Mouse (Mus musculus): Measurements from ENCODE around the gene Cdkl4. TPM values are rescaled to one million over a fixed set of nuclear protein-coding genes. Genes with fewer than 3 reads are reported as not detected.
"Not testable (repeated sequence)": the region's sequence is repeated elsewhere in the genome, so short reads cannot be mapped to it uniquely, and the experiment has no call there.

Cdkl4 gene
- polyA plus RNA-seq, 1 experiment from 2014 or later, result 1.5 TPM

DNA sequence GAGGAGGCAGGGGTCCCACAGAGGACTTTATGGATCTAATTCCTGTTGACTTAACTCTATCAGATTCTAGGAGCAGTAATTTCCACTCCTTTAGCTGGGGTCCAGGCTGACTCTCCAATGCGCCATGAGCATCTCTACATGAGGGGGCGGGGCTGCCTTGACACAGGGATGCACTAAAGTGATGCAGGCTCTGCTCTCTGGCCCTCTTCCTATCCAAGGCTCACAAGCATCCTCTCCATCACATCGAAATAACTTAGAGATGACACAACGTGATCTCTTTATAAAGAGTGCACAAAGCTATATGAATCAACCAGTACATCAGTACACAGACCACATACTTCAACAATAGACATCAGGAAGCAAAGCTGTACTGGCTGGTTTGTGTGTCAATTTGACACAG, 6.2 kb downstream of the Cdkl4 start:
- Histone ChIP-seq H3K27ac (ENCODE audit: low read depth, low read length) (no peak overlapping the region), H3K4me1 (replicated peaks; ENCODE audit: control insufficient read depth, insufficient read depth, low read length) (0 out of 2 replicates have a peak, but pooled peaks cover 2% of the 10 kb centered on the region), H3K4me3 (ENCODE audit: low read depth, low read length) (no peak overlapping the region), H3K27me3 (ENCODE audit: control insufficient read depth, insufficient read depth, low read length) (no peaks in the 10 kb centered on the region), H3K9me3 (ENCODE audit: control insufficient read depth, low read length) (no peaks in the 10 kb centered on the region; the same call in 1 of the 2 replicates), H3K36me3 (ENCODE audit: control insufficient read depth, insufficient read depth, low read length) (no peaks in the 10 kb centered on the region), H3K4me2 (ENCODE audit: low read depth, low read length, severe bottlenecking) (no peak overlapping the region), H3K9ac (ENCODE audit: low read length) (no peak overlapping the region)
- ATAC-seq (replicated peaks; ENCODE audit: low FRiP score), result no peak
- no peak for DNase-seq (ENCODE audit: low spot score)
- WGBS, result 85% methylated on average over 4 of the region's 4 CpGs

DNA sequence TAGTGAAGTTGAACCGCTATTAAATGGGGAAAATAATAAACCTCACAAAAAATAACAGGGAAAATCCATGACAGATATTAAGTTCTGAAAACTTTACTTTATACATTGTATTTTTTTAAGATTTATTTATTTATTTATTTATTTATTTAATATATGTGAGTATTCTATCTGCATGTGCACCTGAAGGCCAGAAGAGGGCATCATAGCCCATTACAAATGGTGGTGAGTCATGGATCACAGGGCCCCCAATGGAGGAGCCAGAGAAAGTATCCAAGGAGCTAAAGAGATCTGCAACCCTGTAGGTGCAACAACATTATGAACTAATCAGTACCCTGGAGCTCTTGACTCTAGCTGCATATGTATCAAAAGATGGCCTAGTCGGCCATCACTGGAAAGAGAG, 7.9 kb downstream of the Cdkl4 start:
- not testable (repeated sequence) for H3K9me3 ChIP-seq (ENCODE audit: control insufficient read depth, low read length); DNase-seq (ENCODE audit: low spot score); H3K4me1 ChIP-seq (replicated peaks; ENCODE audit: control insufficient read depth, insufficient read depth, low read length); ATAC-seq (replicated peaks; ENCODE audit: low FRiP score); H3K4me3 ChIP-seq (ENCODE audit: low read depth, low read length); H3K4me2 ChIP-seq (ENCODE audit: low read depth, low read length, severe bottlenecking); H3K27ac ChIP-seq (ENCODE audit: low read depth, low read length); H3K36me3 ChIP-seq (ENCODE audit: control insufficient read depth, insufficient read depth, low read length); H3K9ac ChIP-seq (ENCODE audit: low read length); H3K27me3 ChIP-seq (ENCODE audit: control insufficient read depth, insufficient read depth, low read length)
- WGBS, result 91% methylated on average over 1 of the region's 2 CpGs

DNA sequence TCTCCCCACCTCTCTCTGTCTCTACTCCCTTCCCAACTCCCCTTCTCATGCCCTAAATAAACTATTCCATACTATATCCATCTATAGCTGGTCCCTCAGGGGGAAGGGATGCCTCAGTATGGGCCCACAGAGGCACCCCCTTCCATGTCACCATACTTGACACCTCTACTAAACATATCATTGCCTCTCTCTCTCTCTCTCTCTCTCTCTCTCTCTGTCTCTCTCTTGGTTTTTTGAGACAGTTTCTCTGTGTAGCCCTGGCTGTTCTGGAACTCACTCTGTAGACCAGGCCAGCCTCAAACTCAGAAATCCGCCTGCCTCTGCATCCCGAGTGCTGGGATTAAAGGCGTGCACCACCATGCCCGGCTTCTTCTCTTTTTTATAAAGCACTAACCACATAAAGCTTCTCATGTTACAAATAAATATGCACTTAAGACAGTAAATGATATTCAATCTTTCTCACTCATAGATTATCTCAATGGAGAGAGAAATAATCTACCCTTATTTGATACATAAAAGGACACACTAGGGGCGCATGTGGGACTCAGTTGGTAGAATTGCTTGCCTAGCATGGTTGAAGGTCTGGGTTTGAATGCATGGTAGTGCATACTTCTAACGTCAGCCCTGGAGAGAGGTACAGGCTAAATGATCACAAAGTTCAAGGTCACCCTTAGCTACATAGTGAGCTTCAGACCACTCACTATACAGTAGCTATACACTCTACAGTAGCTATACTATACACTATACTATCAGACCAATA, 8.6 kb downstream of the Cdkl4 start:
- WGBS, result 89% methylated on average over 6 of the region's 6 CpGs
- Histone ChIP-seq H3K36me3 (ENCODE audit: control insufficient read depth, insufficient read depth, low read length) (no peaks in the 10 kb centered on the region), H3K4me2 (ENCODE audit: low read depth, low read length, severe bottlenecking) (no peak overlapping the region), H3K4me1 (replicated peaks; ENCODE audit: control insufficient read depth, insufficient read depth, low read length) (0 out of 2 replicates have a peak, but pooled peaks cover 2% of the 10 kb centered on the region), H3K27ac (ENCODE audit: low read depth, low read length) (no peak overlapping the region), H3K9me3 (ENCODE audit: control insufficient read depth, low read length) (no peaks in the 10 kb centered on the region; the same call in 1 of the 2 replicates), H3K4me3 (ENCODE audit: low read depth, low read length) (no peak overlapping the region), H3K9ac (ENCODE audit: low read length) (no peak overlapping the region), H3K27me3 (ENCODE audit: control insufficient read depth, insufficient read depth, low read length) (no peaks in the 10 kb centered on the region)
- DNase-seq (ENCODE audit: low spot score), result no peak
- no peak for ATAC-seq (replicated peaks; ENCODE audit: low FRiP score)

DNA sequence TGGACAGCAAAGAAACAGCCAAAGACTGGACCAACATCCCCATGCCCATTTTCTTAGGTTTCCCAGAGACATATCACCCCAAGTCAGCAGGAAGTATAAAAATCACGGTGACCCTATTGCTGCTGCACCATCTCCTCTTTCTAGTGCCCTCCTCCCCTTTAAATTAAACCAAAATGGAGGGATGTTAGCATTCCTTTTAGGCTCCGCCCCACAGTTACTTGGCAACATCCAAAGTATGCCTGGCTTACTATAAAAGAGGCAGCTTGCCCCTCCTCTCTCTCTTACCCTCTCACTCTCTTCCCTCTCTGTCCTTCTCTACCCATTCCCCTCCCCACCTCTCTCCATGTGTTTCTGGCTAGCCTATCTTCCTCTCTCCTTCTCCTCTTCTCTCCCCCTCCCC, 9.2 kb downstream of the Cdkl4 start:
- Histone ChIP-seq H3K27ac (ENCODE audit: low read depth, low read length) (no peak overlapping the region), H3K9me3 (ENCODE audit: control insufficient read depth, low read length) (no peaks in the 10 kb centered on the region; the same call in 1 of the 2 replicates), H3K27me3 (ENCODE audit: control insufficient read depth, insufficient read depth, low read length) (no peaks in the 10 kb centered on the region), H3K4me3 (ENCODE audit: low read depth, low read length) (no peak overlapping the region), H3K9ac (ENCODE audit: low read length) (no peak overlapping the region), H3K4me2 (ENCODE audit: low read depth, low read length, severe bottlenecking) (no peak overlapping the region), H3K4me1 (replicated peaks; ENCODE audit: control insufficient read depth, insufficient read depth, low read length) (0 out of 2 replicates have a peak, but pooled peaks cover 2% of the 10 kb centered on the region), H3K36me3 (ENCODE audit: control insufficient read depth, insufficient read depth, low read length) (no peaks in the 10 kb centered on the region)
- 87% methylated on average over 2 of the region's 2 CpGs for WGBS
- DNase-seq (ENCODE audit: low spot score) (no peak), ATAC-seq (replicated peaks; ENCODE audit: low FRiP score) (no peak)

DNA sequence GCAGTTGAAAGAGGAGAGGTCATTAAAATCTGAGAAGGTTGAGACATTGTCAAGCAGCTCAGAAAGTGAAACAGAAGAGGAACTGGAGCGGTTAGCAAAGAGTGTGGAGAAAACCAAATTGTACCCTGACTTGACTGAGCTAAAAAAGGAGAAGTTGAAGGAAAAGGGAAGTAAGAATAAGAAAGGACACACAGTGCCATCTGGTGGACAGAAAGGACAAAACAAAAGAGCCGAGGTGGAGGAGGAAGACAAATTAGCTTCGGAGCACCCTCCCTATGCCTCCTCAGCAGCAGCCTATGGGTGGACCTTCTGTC, 13.0 kb downstream of the Cdkl4 start:
- Histone ChIP-seq H3K27me3 (ENCODE audit: control insufficient read depth, insufficient read depth, low read length) (no peaks in the 10 kb centered on the region), H3K4me3 (ENCODE audit: low read depth, low read length) (no peak overlapping the region), H3K27ac (ENCODE audit: low read depth, low read length) (no peak overlapping the region), H3K4me2 (ENCODE audit: low read depth, low read length, severe bottlenecking) (no peak overlapping the region), H3K36me3 (ENCODE audit: control insufficient read depth, insufficient read depth, low read length) (no peaks in the 10 kb centered on the region), H3K9ac (ENCODE audit: low read length) (no peak overlapping the region), H3K4me1 (replicated peaks; ENCODE audit: control insufficient read depth, insufficient read depth, low read length) (no peaks in the 10 kb centered on the region), H3K9me3 (ENCODE audit: control insufficient read depth, low read length) (no peaks in the 10 kb centered on the region; the same call in 1 of the 2 replicates)
- ATAC-seq (replicated peaks; ENCODE audit: low FRiP score) (no peak), DNase-seq (ENCODE audit: low spot score) (no peak)
- WGBS, result 66% methylated on average over 3 of the region's 3 CpGs

DNA sequence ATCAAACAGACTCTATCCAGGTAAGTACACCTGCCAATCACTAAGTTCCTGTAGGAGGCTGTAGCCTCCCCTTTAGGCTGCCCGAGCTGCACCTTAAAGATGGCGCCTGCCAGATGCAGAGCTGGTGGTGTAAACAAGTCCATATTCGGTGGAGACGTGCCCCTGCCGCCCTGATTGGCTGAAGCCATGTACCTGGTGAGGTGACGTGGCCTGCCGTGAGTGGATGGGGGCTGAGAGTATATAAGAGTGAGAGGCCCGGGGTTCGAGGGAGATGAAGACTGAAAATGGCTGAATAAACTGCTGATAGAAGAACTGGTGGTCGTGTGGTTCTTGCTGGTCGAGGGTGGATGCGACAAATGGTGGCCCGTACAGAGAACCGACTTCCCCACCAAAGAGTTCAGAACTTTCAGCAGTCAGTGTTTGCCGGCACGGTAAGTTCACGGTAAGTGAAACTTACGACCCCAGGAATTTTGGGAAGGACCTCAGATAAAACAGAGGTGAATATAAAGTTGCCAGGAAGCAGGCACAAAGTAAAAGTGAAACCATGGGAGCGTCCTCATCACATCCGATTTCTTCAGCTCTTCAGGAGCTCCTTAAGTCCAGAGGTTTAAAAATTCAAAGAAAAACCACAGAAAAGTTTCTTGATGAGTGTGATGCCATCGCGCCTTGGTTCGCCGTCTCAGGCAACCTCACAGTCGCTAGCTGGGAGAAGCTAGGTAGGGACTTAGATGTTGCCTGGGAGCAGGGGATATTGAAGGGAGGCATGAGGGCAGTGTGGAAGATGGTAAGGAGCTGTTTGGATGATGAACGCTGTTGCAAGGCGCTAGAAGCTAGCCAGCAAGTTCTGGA, 13.6 kb downstream of the Cdkl4 start:
- not testable (repeated sequence) for H3K4me2 ChIP-seq (ENCODE audit: low read depth, low read length, severe bottlenecking); H3K4me3 ChIP-seq (ENCODE audit: low read depth, low read length); H3K9ac ChIP-seq (ENCODE audit: low read length); H3K27me3 ChIP-seq (ENCODE audit: control insufficient read depth, insufficient read depth, low read length); H3K9me3 ChIP-seq (ENCODE audit: control insufficient read depth, low read length); DNase-seq (ENCODE audit: low spot score); H3K4me1 ChIP-seq (replicated peaks; ENCODE audit: control insufficient read depth, insufficient read depth, low read length); ATAC-seq (replicated peaks; ENCODE audit: low FRiP score); H3K36me3 ChIP-seq (ENCODE audit: control insufficient read depth, insufficient read depth, low read length); H3K27ac ChIP-seq (ENCODE audit: low read depth, low read length)
- 95% methylated on average over 27 of the region's 27 CpGs for WGBS

DNA sequence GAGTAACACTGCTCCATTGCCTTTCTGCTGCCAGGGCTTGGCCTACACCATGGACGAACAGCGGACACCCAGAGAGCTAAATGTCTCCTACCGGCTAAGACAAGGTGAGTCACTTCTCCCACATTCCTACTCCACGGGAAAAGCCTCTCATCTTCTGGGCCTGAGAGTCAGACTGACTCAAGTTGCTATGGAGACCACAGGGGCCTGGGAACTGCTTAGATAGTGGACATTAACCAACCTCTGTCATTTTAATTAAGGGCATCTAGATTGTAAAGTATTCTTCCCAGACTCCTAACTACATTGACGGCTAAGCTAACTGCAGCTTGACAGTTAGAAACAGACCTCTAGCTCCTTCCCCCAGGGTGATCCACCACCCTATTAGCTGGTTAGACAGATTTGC, 14.8 kb downstream of the Cdkl4 start:
- DNase-seq (ENCODE audit: low spot score), result no peak
- WGBS, result 82% methylated on average over 5 of the region's 5 CpGs
- Histone ChIP-seq H3K4me3 (ENCODE audit: low read depth, low read length) (no peak overlapping the region), H3K9me3 (ENCODE audit: control insufficient read depth, low read length) (no peaks in the 10 kb centered on the region; the same call in 1 of the 2 replicates), H3K27ac (ENCODE audit: low read depth, low read length) (no peak overlapping the region), H3K9ac (ENCODE audit: low read length) (no peak overlapping the region), H3K4me2 (ENCODE audit: low read depth, low read length, severe bottlenecking) (no peak overlapping the region), H3K4me1 (replicated peaks; ENCODE audit: control insufficient read depth, insufficient read depth, low read length) (no peaks in the 10 kb centered on the region), H3K36me3 (ENCODE audit: control insufficient read depth, insufficient read depth, low read length) (no peaks in the 10 kb centered on the region), H3K27me3 (ENCODE audit: control insufficient read depth, insufficient read depth, low read length) (no peaks in the 10 kb centered on the region)
- no peak for ATAC-seq (replicated peaks; ENCODE audit: low FRiP score)

DNA sequence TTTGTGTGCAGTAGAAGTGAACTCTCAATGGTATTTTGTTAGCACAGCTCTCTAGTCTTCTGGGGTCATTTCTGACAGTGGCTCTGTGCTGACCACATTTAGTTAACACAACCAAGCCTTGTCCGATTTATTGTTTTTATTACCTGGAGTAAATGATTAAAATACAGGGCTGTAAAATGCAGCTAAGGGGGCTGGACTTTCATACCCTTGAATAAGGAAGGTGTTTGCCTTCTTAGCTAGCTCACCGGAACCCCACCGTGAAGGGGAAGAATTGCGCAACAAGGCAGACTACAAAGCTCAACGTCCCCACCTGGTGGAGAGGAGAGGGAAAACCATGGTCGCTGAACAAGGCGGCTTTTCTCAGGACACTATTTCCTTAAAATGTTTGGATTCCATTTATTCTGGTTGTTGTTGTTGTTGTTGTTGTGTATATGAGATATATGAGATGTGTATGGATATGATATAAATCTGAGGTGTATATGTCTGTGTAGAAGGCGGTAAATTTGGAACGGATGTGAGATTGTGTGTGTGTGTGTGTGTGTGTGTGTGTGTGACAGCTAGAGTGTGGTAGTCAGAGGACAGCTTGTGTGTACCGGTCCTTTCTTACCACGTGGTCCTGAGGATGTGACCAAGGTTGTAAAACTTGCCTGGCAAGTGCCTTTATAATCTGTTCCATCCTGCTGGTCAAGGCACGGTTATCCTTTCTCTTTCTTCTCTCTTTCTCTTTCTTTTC, 16.8 kb downstream of the Cdkl4 start:
- Histone ChIP-seq H3K4me1 (replicated peaks; ENCODE audit: control insufficient read depth, insufficient read depth, low read length) (no peaks in the 10 kb centered on the region), H3K27ac (ENCODE audit: low read depth, low read length) (no peak overlapping the region), H3K9me3 (ENCODE audit: control insufficient read depth, low read length) (no peaks in the 10 kb centered on the region; the same call in 1 of the 2 replicates), H3K27me3 (ENCODE audit: control insufficient read depth, insufficient read depth, low read length) (no peaks in the 10 kb centered on the region), H3K36me3 (ENCODE audit: control insufficient read depth, insufficient read depth, low read length) (no peaks in the 10 kb centered on the region), H3K9ac (ENCODE audit: low read length) (no peak overlapping the region), H3K4me3 (ENCODE audit: low read depth, low read length) (no peak overlapping the region), H3K4me2 (ENCODE audit: low read depth, low read length, severe bottlenecking) (no peak overlapping the region)
- peak; percentile 82 for DNase-seq (ENCODE audit: low spot score)
- 0 out of 2 replicates have a peak, but pooled peaks have one; percentile 44 for ATAC-seq (replicated peaks; ENCODE audit: low FRiP score)
- 22% methylated on average over 12 of the region's 12 CpGs for WGBS
